Mouse (Mus musculus): ENCODE results near the gene Apbb2. TPM values are rescaled to one million over a fixed set of nuclear protein-coding genes. Genes with fewer than 3 reads are reported as not detected.

Apbb2 gene
- total and polyA plus RNA-seq, 2 experiments from 2014 or later, result 31.8 to 41.0 TPM

DNA sequence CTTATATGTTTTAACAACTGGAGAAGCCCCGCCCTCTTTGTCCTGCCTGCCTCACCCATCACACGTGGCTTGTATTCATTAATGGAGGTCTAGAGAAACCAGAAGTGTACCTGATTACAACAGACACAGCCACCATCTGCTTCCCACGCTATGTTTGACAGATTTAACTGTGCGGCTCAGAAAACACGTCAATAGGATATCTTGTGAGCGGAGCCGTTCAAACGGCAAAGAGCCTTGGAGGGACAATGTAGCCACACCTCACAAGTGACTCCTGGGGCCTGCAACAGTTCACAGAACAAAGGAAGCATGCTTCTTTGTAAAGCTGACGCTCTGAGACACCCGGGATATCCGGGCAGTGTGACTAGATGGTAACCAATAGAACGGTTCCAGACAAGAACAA is 145.0 kb downstream of the Apbb2 start:
- 41% methylated on average over 12 of the region's 12 CpGs for WGBS
- Histone ChIP-seq H3K9ac (replicated peaks; ENCODE audit: low read depth, low read length) (no peak overlapping the region), H3K27ac (ENCODE audit: low read depth) (no peak overlapping the region), H3K4me1 (ENCODE audit: control insufficient read depth, insufficient read depth) (peaks cover 6% of the 10 kb centered on the region; the same call in 1 of the 2 replicates), H3K4me3 (ENCODE audit: low read depth, low read length) (no peak overlapping the region), H3K36me3 (replicated peaks; ENCODE audit: control insufficient read depth, insufficient read depth, low read length) (no peaks in the 10 kb centered on the region), H3K9me3 (replicated peaks; ENCODE audit: control insufficient read depth, low read length) (no peaks in the 10 kb centered on the region), H3K4me2 (ENCODE audit: low read depth, low read length) (no peak overlapping the region), H3K27me3 (ENCODE audit: control insufficient read depth, insufficient read depth, low read length) (no peaks in the 10 kb centered on the region)
- DNase-seq (ENCODE audit: low spot score), result peak; percentile 16
- no peak for TF ChIP-seq EP300 (IDR thresholded peaks at IDR 0.05; ENCODE audit: low read depth)
- TF ChIP-seq CTCF (IDR thresholded peaks at IDR 0.05; ENCODE audit: low read depth), result no peak
- ATAC-seq (ENCODE audit: insufficient read depth, low read depth), result no peak

DNA sequence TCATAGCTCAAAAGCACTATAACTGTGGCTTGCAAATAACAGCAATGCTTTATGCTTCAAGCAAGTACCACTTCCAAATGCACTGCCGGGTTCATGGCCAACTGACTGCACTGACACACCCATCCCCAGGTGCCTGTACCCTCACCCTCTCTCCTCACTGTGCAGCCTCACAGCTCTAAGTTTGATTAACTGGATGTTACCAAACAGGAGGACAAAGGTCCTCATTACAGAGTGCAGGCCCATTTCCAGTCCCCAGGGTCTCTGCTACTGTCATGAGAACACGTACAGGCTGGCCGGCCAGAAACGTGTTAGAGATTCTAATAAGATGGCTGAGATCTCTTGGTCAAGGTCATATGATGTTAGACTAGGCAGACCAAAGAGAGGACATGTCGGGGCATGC is 147.7 kb downstream of the Apbb2 start:
- TF ChIP-seq EP300 (IDR thresholded peaks at IDR 0.05; ENCODE audit: low read depth), result no peak
- TF ChIP-seq CTCF (IDR thresholded peaks at IDR 0.05; ENCODE audit: low read depth), result no peak
- H3K36me3 ChIP-seq (replicated peaks; ENCODE audit: control insufficient read depth, insufficient read depth, low read length), result no peaks in the 10 kb centered on the region
- H3K9me3 ChIP-seq (replicated peaks; ENCODE audit: control insufficient read depth, low read length), result no peaks in the 10 kb centered on the region
- ATAC-seq (ENCODE audit: insufficient read depth, low read depth) (no peak), DNase-seq (ENCODE audit: low spot score) (no peak)
- peak overlapping the region; percentile 31 for H3K27ac ChIP-seq (ENCODE audit: low read depth)
- H3K4me3 ChIP-seq (ENCODE audit: low read depth, low read length), result no peak overlapping the region
- peaks cover 3% of the 10 kb centered on the region; the same call in 1 of the 2 replicates for H3K4me1 ChIP-seq (ENCODE audit: control insufficient read depth, insufficient read depth)
- no peaks in the 10 kb centered on the region for H3K27me3 ChIP-seq (ENCODE audit: control insufficient read depth, insufficient read depth, low read length)
- 76% methylated on average over 5 of the region's 5 CpGs for WGBS
- no peak overlapping the region for H3K9ac ChIP-seq (replicated peaks; ENCODE audit: low read depth, low read length)
- H3K4me2 ChIP-seq (ENCODE audit: low read depth, low read length), result no peak overlapping the region

DNA sequence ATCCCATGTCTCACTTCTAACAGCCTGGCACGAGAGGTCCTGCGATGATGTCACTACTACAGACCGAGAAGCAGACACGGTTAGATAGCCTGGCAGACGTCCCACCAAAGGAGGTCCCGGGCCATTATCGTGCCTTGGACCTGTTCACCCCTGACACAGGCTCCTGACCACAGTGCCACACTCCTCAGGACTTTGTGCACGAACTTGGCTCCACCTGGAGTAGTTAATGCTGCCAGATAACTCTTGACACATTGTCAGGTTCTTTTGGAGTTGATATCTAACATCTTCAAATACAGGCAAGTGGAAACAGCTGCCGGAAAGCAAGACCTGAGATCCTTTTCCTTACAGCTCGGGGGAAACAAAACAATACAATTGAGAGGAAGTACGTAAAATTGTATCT is 148.9 kb downstream of the Apbb2 start:
- DNase-seq (ENCODE audit: low spot score) (peak; percentile 52), ATAC-seq (ENCODE audit: insufficient read depth, low read depth) (peak; percentile 77)
- H3K27ac ChIP-seq (ENCODE audit: low read depth), result 0 out of 2 replicates have a peak overlapping the region, but pooled peaks have one; percentile 36
- H3K4me3 ChIP-seq (ENCODE audit: low read depth, low read length), result no peak overlapping the region
- no peaks in the 10 kb centered on the region for H3K27me3 ChIP-seq (ENCODE audit: control insufficient read depth, insufficient read depth, low read length)
- peaks cover 3% of the 10 kb centered on the region; the same call in 1 of the 2 replicates for H3K4me1 ChIP-seq (ENCODE audit: control insufficient read depth, insufficient read depth)
- H3K9me3 ChIP-seq (replicated peaks; ENCODE audit: control insufficient read depth, low read length), result no peaks in the 10 kb centered on the region
- no peak overlapping the region for H3K9ac ChIP-seq (replicated peaks; ENCODE audit: low read depth, low read length)
- TF ChIP-seq EP300 (IDR thresholded peaks at IDR 0.05; ENCODE audit: low read depth), result peak; percentile 99
- no peak for TF ChIP-seq CTCF (IDR thresholded peaks at IDR 0.05; ENCODE audit: low read depth)
- H3K36me3 ChIP-seq (replicated peaks; ENCODE audit: control insufficient read depth, insufficient read depth, low read length), result no peaks in the 10 kb centered on the region
- no peak overlapping the region for H3K4me2 ChIP-seq (ENCODE audit: low read depth, low read length)
- 32% methylated on average over 11 of the region's 11 CpGs for WGBS

DNA sequence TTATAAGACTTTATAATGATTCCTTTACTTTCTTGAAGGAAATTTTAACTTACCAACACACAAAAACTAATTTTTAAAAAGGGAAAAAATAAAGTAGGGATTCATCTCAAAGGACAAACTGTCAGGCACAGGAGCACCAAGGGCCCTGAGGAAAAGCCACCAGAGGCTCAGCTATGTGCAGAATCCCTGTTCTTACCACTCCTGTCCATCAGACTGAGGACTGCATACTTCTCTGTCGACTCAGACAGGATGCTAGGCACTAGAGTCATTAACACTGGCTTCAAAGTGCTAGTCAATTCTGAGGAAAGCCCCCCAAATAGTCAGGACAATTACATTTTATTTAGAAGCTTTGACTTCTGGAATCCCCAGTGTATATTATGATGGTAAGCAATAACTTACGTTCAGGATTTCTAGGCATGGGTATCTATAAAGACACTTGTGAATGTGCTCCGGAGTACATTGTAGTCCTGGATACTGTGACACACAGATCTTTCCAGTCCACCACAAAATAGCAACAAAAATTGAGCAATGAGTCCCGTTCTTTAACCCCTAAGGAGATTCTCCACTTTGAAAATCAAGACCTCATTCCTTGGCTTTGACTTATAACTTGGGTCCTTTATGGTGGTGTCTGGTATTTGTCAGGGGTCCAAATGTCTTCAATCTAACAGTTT is 150.1 kb downstream of the Apbb2 start:
- no peaks in the 10 kb centered on the region; the same call in 1 of the 2 replicates for H3K36me3 ChIP-seq (replicated peaks; ENCODE audit: control insufficient read depth, insufficient read depth, low read length)

DNA sequence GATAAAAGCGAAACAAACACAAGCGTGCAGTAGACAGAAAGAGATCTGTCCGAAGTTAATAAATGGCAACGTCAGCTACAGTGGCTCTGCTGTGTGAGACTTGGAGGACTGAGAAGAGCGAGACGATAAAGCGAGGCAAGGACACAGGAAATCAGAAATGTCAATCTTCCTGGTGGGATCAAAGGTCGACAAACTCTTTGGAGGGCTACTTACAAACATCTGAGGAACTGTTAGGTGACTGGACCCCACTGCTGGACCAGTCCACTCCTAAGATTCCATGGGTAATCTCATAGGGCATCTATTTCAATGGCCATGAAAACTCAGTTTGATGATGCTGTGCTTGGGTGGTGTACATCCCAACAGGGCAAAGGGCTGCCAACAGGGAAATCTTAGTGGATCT is 155.9 kb downstream of the Apbb2 start:
- WGBS, result 83% methylated on average over 8 of the region's 8 CpGs
- no peak overlapping the region for H3K4me3 ChIP-seq (ENCODE audit: low read depth, low read length)
- H3K27ac ChIP-seq (ENCODE audit: low read depth), result no peak overlapping the region
- no peaks in the 10 kb centered on the region for H3K27me3 ChIP-seq (ENCODE audit: control insufficient read depth, insufficient read depth, low read length)
- ATAC-seq (ENCODE audit: insufficient read depth, low read depth) (no peak), DNase-seq (ENCODE audit: low spot score) (no peak)
- no peak for TF ChIP-seq EP300 (IDR thresholded peaks at IDR 0.05; ENCODE audit: low read depth)
- no peak for TF ChIP-seq CTCF (IDR thresholded peaks at IDR 0.05; ENCODE audit: low read depth)
- no peak overlapping the region for H3K4me2 ChIP-seq (ENCODE audit: low read depth, low read length)
- H3K9ac ChIP-seq (replicated peaks; ENCODE audit: low read depth, low read length), result no peak overlapping the region
- no peaks in the 10 kb centered on the region for H3K9me3 ChIP-seq (replicated peaks; ENCODE audit: control insufficient read depth, low read length)
- peaks cover 4% of the 10 kb centered on the region; the same call in 1 of the 2 replicates for H3K36me3 ChIP-seq (replicated peaks; ENCODE audit: control insufficient read depth, insufficient read depth, low read length)
- H3K4me1 ChIP-seq (ENCODE audit: control insufficient read depth, insufficient read depth), result 0 out of 2 replicates have a peak, but pooled peaks cover 3% of the 10 kb centered on the region

More for the DNA sequence above, 150.1 kb downstream of the Apbb2 start:
- no peak overlapping the region for H3K27ac ChIP-seq (ENCODE audit: low read depth)
- no peaks in the 10 kb centered on the region for H3K27me3 ChIP-seq (ENCODE audit: control insufficient read depth, insufficient read depth, low read length)
- H3K9me3 ChIP-seq (replicated peaks; ENCODE audit: control insufficient read depth, low read length), result no peaks in the 10 kb centered on the region
- no peak for TF ChIP-seq CTCF (IDR thresholded peaks at IDR 0.05; ENCODE audit: low read depth)
- no peak for TF ChIP-seq EP300 (IDR thresholded peaks at IDR 0.05; ENCODE audit: low read depth)
- no peak overlapping the region for H3K9ac ChIP-seq (replicated peaks; ENCODE audit: low read depth, low read length)
- peaks cover 3% of the 10 kb centered on the region; the same call in 1 of the 2 replicates for H3K4me1 ChIP-seq (ENCODE audit: control insufficient read depth, insufficient read depth)
- DNase-seq (ENCODE audit: low spot score) (no peak), ATAC-seq (ENCODE audit: insufficient read depth, low read depth) (no peak)
- WGBS, result 68% methylated on average over 4 of the region's 4 CpGs
- H3K4me2 ChIP-seq (ENCODE audit: low read depth, low read length), result no peak overlapping the region
- no peak overlapping the region for H3K4me3 ChIP-seq (ENCODE audit: low read depth, low read length)

All from heart, postnatal 0 days (tissue).